Mouse (Mus musculus) WW6 (cell line): ENCODE measurements at regions not wholly inside any gene's neighbourhood (a gene's known extent, or its start where the extent isn't known, plus 50 kb on each side); places are given as distances from the start of the nearest gene placed in this dataset.

Experiments used
- DNase-seq: peaks from one replicate; pipeline ENCODE4 v3.0.0-alpha.2; 2013; ENCODE audit warnings: low read depth, low spot score

GRCm38 (mm10) chr14:58208401-58208800 is 138.1 kb downstream of the Fgf9 start:
- no peak for DNase-seq

- no peak for DNase-seq
Measured at GRCm38 (mm10) chr14:58202607-58203295, 132.4 kb downstream of the Fgf9 start.

- no peak for DNase-seq
Measured at GRCm38 (mm10) chr14:58189948-58190347, 119.6 kb downstream of the Fgf9 start.

- DNase-seq, result peak; percentile 3
Measured at GRCm38 (mm10) chr14:58182869-58183268, 112.5 kb downstream of the Fgf9 start.

GRCm38 (mm10) chr14:58180724-58181123 is 110.4 kb downstream of the Fgf9 start:
- no peak for DNase-seq

GRCm38 (mm10) chr14:58175651-58176363 is 105.5 kb downstream of the Fgf9 start:
- DNase-seq, result no peak

GRCm38 (mm10) chr14:58174512-58174911 is 104.2 kb downstream of the Fgf9 start:
- DNase-seq, result no peak

GRCm38 (mm10) chr14:58168920-58169319 is 98.6 kb downstream of the Fgf9 start:
- DNase-seq, result no peak
